Mouse (Mus musculus) liver, adult 2 months (tissue): Measurements from ENCODE around the gene Fkbp1a. TPM values are rescaled to one million over a fixed set of nuclear protein-coding genes. Genes with fewer than 3 reads are reported as not detected.

ENCODE experiments used
- DNase-seq: peaks from one replicate; pipeline ENCODE4 v3.0.0-alpha.2; 2011; ENCODE audit warnings: low read depth, low spot score; ENCODE audit errors: extremely low read depth
- H3K27ac ChIP-seq: fragments of 200-500 bp; replicated peaks from 2 replicates; pipeline ENCODE4 v1.5.1; 2012; ENCODE audit warnings: low read depth, mild to moderate bottlenecking, control low read depth, inconsistent platforms, low read length; ENCODE audit not compliant: insufficient read depth
- H3K27me3 ChIP-seq: fragments of 200-500 bp; 2 replicates; pipeline ENCODE4 v1.6.1; 2012; ENCODE audit warnings: mild to moderate bottlenecking, moderate library complexity, low read length, inconsistent platforms; ENCODE audit not compliant: control insufficient read depth, insufficient read depth
- H3K36me3 ChIP-seq: fragments of 200-500 bp; 2 replicates; pipeline ENCODE4 v1.6.1; 2012; ENCODE audit warnings: low read length, inconsistent platforms; ENCODE audit not compliant: control insufficient read depth, insufficient read depth
- H3K4me1 ChIP-seq: fragments of 200-500 bp; 2 replicates; pipeline ENCODE4 v1.6.1; 2011; ENCODE audit warnings: low read length; ENCODE audit not compliant: control insufficient read depth, insufficient read depth
- H3K4me3 ChIP-seq: fragments of 200-500 bp; 2 replicates; pipeline ENCODE4 v1.5.1; 2011; ENCODE audit warnings: low read depth, mild to moderate bottlenecking, control low read depth, low read length, moderate library complexity; ENCODE audit not compliant: insufficient read depth
- H3K79me2 ChIP-seq: fragments of 200-500 bp; 2 replicates; pipeline ENCODE4 v1.6.1; 2012; ENCODE audit warnings: inconsistent platforms, mild to moderate bottlenecking, low read length, moderate library complexity; ENCODE audit not compliant: control insufficient read depth, insufficient read depth
- H3K9ac ChIP-seq: fragments of 200-500 bp; 2 replicates; pipeline ENCODE4 v1.6.1; 2012; ENCODE audit warnings: low read depth, mild to moderate bottlenecking, control low read depth, inconsistent platforms, low read length
- CTCF ChIP-seq: fragments of 200-500 bp; IDR thresholded peaks from 2 replicates; pipeline ENCODE4 v1.5.1; 2011; ENCODE audit warnings: low read depth, low read length, control low read depth
- POLR2A ChIP-seq: fragments of 200-500 bp; IDR thresholded peaks from 2 replicates; pipeline ENCODE4 v1.6.1; 2011; ENCODE audit warnings: low read length, control low read depth; ENCODE audit not compliant: insufficient read depth; ENCODE audit errors: extremely low read depth
- WGBS: fragments of 180-500 bp; shearing (Covaris S2); methylation state at CpG from one replicate; pipeline ENCODE4 v1.1.7; 2018; 5-methylcytosine and 5-hydroxymethylcytosine counted together
- polyA plus RNA-seq: library from polyadenylated mRNA; depleted of rRNA; stranded (reverse); fragments of >200 nt; gene quantifications from 2 replicates; pipeline ENCODE4 v1.2.3, GENCODE M21; 2012; rRNA removed
- total RNA-seq: library from RNA; depleted of rRNA; stranded (reverse); fragments of >200 nt; gene quantifications from 2 replicates; pipeline ENCODE4 v1.2.3, GENCODE M21; 2014; rRNA removed

The Fkbp1a gene
- total and polyA plus RNA-seq, 2 experiments, result 14.2 to 25.9 TPM

- H3K27me3 ChIP-seq, result no peaks in the 10 kb centered on the region
- TF ChIP-seq CTCF (no peak), POLR2A (no peak)
- no peak overlapping the region for H3K9ac ChIP-seq
- no peak overlapping the region for H3K4me3 ChIP-seq
- DNase-seq, result no peak
- no peaks in the 10 kb centered on the region for H3K4me1 ChIP-seq
- no peaks in the 10 kb centered on the region for H3K79me2 ChIP-seq
- H3K27ac ChIP-seq, result no peak overlapping the region
- H3K36me3 ChIP-seq, result no peaks in the 10 kb centered on the region
- WGBS, result 74% methylated on average over 1 of the region's 1 CpGs
Measured at GRCm38 (mm10) chr2:151608435-151608834, 66.2 kb downstream of the Fkbp1a start.

GRCm38 (mm10) chr2:151609974-151610373 is 67.7 kb downstream of the Fkbp1a start:
- Histone ChIP-seq H3K36me3 (no peaks in the 10 kb centered on the region), H3K27ac (no peak overlapping the region), H3K4me3 (no peak overlapping the region), H3K27me3 (no peaks in the 10 kb centered on the region), H3K4me1 (no peaks in the 10 kb centered on the region), H3K9ac (no peak overlapping the region), H3K79me2 (no peaks in the 10 kb centered on the region)
- TF ChIP-seq CTCF, result no peak
- DNase-seq, result no peak
- 55% methylated on average over 3 of the region's 3 CpGs for WGBS

Other genes with a start within 250 kb of the Fkbp1a start
- not detected in 2 replicates for gene 4921509C19Rik, start 66.3 kb upstream of the Fkbp1a start, total RNA-seq
- not detected in 2 replicates for gene 4921509C19Rik, start 66.3 kb upstream of the Fkbp1a start, polyA plus RNA-seq
- 45.4 and 54.7 TPM in 2 replicates for gene Nsfl1c, start 48.3 kb upstream of the Fkbp1a start, total RNA-seq
- 42.3 and 45.5 TPM in 2 replicates for gene Nsfl1c, start 48.3 kb upstream of the Fkbp1a start, polyA plus RNA-seq
- gene Sdcbp2, start 30.1 kb downstream of the Fkbp1a start, total RNA-seq, result 0.13 and 0.28 TPM in 2 replicates
- gene Sdcbp2, start 30.1 kb downstream of the Fkbp1a start, polyA plus RNA-seq, result 0.07 and 0.33 TPM in 2 replicates
- gene Snph, start 90.1 kb downstream of the Fkbp1a start, total RNA-seq, result under 0.01 and 0.09 TPM in 2 replicates
- gene Snph, start 90.1 kb downstream of the Fkbp1a start, polyA plus RNA-seq, result 0.04 TPM in 1 of 2 replicates, not detected in the other
- not detected in 2 replicates for gene Rad21l, start 126.0 kb downstream of the Fkbp1a start, total RNA-seq
- not detected in 2 replicates for gene Rad21l, start 126.0 kb downstream of the Fkbp1a start, polyA plus RNA-seq
- not detected in 2 replicates for gene Tmem74b, start 159.5 kb downstream of the Fkbp1a start, total RNA-seq
- gene Tmem74b, start 159.5 kb downstream of the Fkbp1a start, polyA plus RNA-seq, result not detected in 2 replicates
- 7.5 and 9.2 TPM in 2 replicates for gene Psmf1, start 201.7 kb downstream of the Fkbp1a start, total RNA-seq
- 39.2 and 46.0 TPM in 2 replicates for gene Psmf1, start 201.7 kb downstream of the Fkbp1a start, polyA plus RNA-seq